Mouse (Mus musculus) embryonic facial prominence, embryonic 12.5 days (tissue): Measurements from ENCODE around the gene Epha3. TPM values are rescaled to one million over a fixed set of nuclear protein-coding genes. Genes with fewer than 3 reads are reported as not detected.

Source experiments
- ATAC-seq: fragments of 200-750 bp; cut with Nextera tagmentation; 2 replicates; pipeline ENCODE4 v1.8.0; 2017; ENCODE audit not compliant: insufficient number of reproducible peaks, insufficient read depth, low FRiP score, low TSS enrichment
- H3K27ac ChIP-seq: fragments of 300-500 bp; sonication (generic); 2 replicates; pipeline ENCODE4 v1.5.1; 2016; ENCODE audit warnings: mild to moderate bottlenecking
- H3K27me3 ChIP-seq: fragments of 300-500 bp; sonication (generic); 2 replicates; pipeline ENCODE4 v1.6.1; 2016; ENCODE audit warnings: mild to moderate bottlenecking, moderate library complexity
- H3K36me3 ChIP-seq: fragments of 300-500 bp; sonication (generic); 2 replicates; pipeline ENCODE4 v1.6.1; 2016; ENCODE audit warnings: mild to moderate bottlenecking
- H3K4me1 ChIP-seq: fragments of 300-500 bp; sonication (generic); 2 replicates; pipeline ENCODE4 v1.6.1; 2016
- H3K4me2 ChIP-seq: fragments of 300-500 bp; sonication (generic); replicated peaks from 2 replicates; pipeline ENCODE4 v1.6.1; 2016; ENCODE audit warnings: mild to moderate bottlenecking, moderate library complexity
- H3K4me3 ChIP-seq: fragments of 300-500 bp; sonication (generic); 2 replicates; pipeline ENCODE4 v1.5.1; 2016; ENCODE audit warnings: mild to moderate bottlenecking
- H3K9ac ChIP-seq: fragments of 300-500 bp; sonication (generic); 2 replicates; pipeline ENCODE4 v1.6.1; 2016; ENCODE audit warnings: mild to moderate bottlenecking, moderate library complexity
- H3K9me3 ChIP-seq: fragments of 300-500 bp; sonication (generic); 2 replicates; pipeline ENCODE4 v1.6.1; 2016; ENCODE audit warnings: mild to moderate bottlenecking, moderate library complexity
- WGBS: fragments of 180-500 bp; shearing (Covaris S2); methylation state at CpG from one replicate; pipeline ENCODE4 v1.1.7; 2016; 5-methylcytosine and 5-hydroxymethylcytosine counted together
- polyA plus RNA-seq: library from polyadenylated mRNA; unstranded; fragments of >200 nt; fragmentation: Nextera tagmentation; extraction: Ambion mirVana; gene quantifications from 2 replicates; pipeline ENCODE4 v1.2.1, GENCODE M21; 2016

The Epha3 gene
- 62.5 and 68.8 TPM in 2 replicates for polyA plus RNA-seq

GRCm38 (mm10) chr16:63863913-63864330 lies at the start of gene Epha3:
TSS of gene Epha3 (minus strand) at chr16:63864175.
- peak within 1 kb of the TSS; percentile 67 for H3K4me3 ChIP-seq
- no peaks in the 10 kb centered on the region for H3K9me3 ChIP-seq
- peaks cover 3% of the 10 kb centered on the region; the same call in 1 of the 2 replicates for H3K4me1 ChIP-seq
- peak within 1 kb of the TSS; percentile 53 for H3K9ac ChIP-seq
- peak; percentile 91 for ATAC-seq
- H3K27ac ChIP-seq = peak within 1 kb of the TSS; percentile 67; the same call in 1 of the 2 replicates
- no peaks in the 10 kb centered on the region; the same call in 1 of the 2 replicates for H3K27me3 ChIP-seq
- H3K36me3 ChIP-seq = no peaks in the 10 kb centered on the region
- WGBS = under 1% methylated on average over 28 of the region's 28 CpGs
- peak within 1 kb of the TSS; percentile 81 for H3K4me2 ChIP-seq

GRCm38 (mm10) chr16:63903425-63903824 lies 39.5 kb upstream of the Epha3 start:
- Histone ChIP-seq H3K4me2 (0 out of 2 replicates have a peak overlapping the region, but pooled peaks have one; percentile 2), H3K9ac (no peak overlapping the region), H3K4me3 (no peak overlapping the region), H3K27ac (no peak overlapping the region), H3K9me3 (no peaks in the 10 kb centered on the region), H3K4me1 (no peaks in the 10 kb centered on the region), H3K36me3 (no peaks in the 10 kb centered on the region), H3K27me3 (no peaks in the 10 kb centered on the region)
- WGBS = 62% methylated on average over 13 of the region's 13 CpGs
- no peak for ATAC-seq

- H3K27ac ChIP-seq = no peak overlapping the region
- H3K4me2 ChIP-seq = no peak overlapping the region
- H3K9ac ChIP-seq = no peak overlapping the region
- no peaks in the 10 kb centered on the region for H3K27me3 ChIP-seq
- H3K4me1 ChIP-seq = no peaks in the 10 kb centered on the region
- H3K4me3 ChIP-seq = no peak overlapping the region
- no peaks in the 10 kb centered on the region for H3K9me3 ChIP-seq
- no peaks in the 10 kb centered on the region for H3K36me3 ChIP-seq
- WGBS = 98% methylated on average over 1 of the region's 1 CpGs
- ATAC-seq = no peak
These were observed 17.2 kb upstream of the Epha3 start for GRCm38 (mm10) chr16:63881190-63881589.

- no peak overlapping the region for H3K4me3 ChIP-seq
- H3K9me3 ChIP-seq = no peaks in the 10 kb centered on the region
- no peaks in the 10 kb centered on the region for H3K4me1 ChIP-seq
- H3K9ac ChIP-seq = no peak overlapping the region
- H3K36me3 ChIP-seq = no peaks in the 10 kb centered on the region
- WGBS = 11% methylated on average over 7 of the region's 7 CpGs
- no peaks in the 10 kb centered on the region; the same call in 1 of the 2 replicates for H3K27me3 ChIP-seq
- ATAC-seq = no peak
- no peak overlapping the region for H3K27ac ChIP-seq
- no peak overlapping the region for H3K4me2 ChIP-seq
These were observed 8.3 kb upstream of the Epha3 start for GRCm38 (mm10) chr16:63872313-63872712.

GRCm38 (mm10) chr16:63864463-63864976 lies 545 bp upstream of the Epha3 start:
- ATAC-seq = no peak

GRCm38 (mm10) chr16:63863181-63863580 lies 794 bp downstream of the Epha3 start:
- Histone ChIP-seq H3K9ac (peak overlapping the region; percentile 24; the same call in 1 of the 2 replicates), H3K4me3 (peak overlapping the region; percentile 67), H3K4me2 (peak overlapping the region; percentile 81), H3K27me3 (no peaks in the 10 kb centered on the region; the same call in 1 of the 2 replicates), H3K36me3 (no peaks in the 10 kb centered on the region), H3K9me3 (no peaks in the 10 kb centered on the region), H3K27ac (no peak overlapping the region), H3K4me1 (peaks cover 3% of the 10 kb centered on the region; the same call in 1 of the 2 replicates)
- peak; percentile 44; the same call in 1 of the 2 replicates for ATAC-seq
- WGBS = under 1% methylated on average over 12 of the region's 12 CpGs

More at GRCm38 (mm10) chr16:63864463-63864976, 545 bp upstream of the Epha3 start:
- 25% methylated on average over 7 of the region's 7 CpGs for WGBS
- no peaks in the 10 kb centered on the region; the same call in 1 of the 2 replicates for H3K27me3 ChIP-seq
- H3K4me3 ChIP-seq = peak overlapping the region; percentile 67
- peaks cover 3% of the 10 kb centered on the region; the same call in 1 of the 2 replicates for H3K4me1 ChIP-seq
- peak overlapping the region; percentile 53 for H3K9ac ChIP-seq
- no peaks in the 10 kb centered on the region for H3K9me3 ChIP-seq
- no peaks in the 10 kb centered on the region for H3K36me3 ChIP-seq
- H3K27ac ChIP-seq = no peak overlapping the region
- peak overlapping the region; percentile 81 for H3K4me2 ChIP-seq

- Histone ChIP-seq H3K4me3 (peak overlapping the region; percentile 49), H3K27me3 (no peaks in the 10 kb centered on the region), H3K9me3 (no peaks in the 10 kb centered on the region), H3K4me2 (peak overlapping the region; percentile 75), H3K27ac (peak overlapping the region; percentile 86), H3K4me1 (no peaks in the 10 kb centered on the region), H3K9ac (peak overlapping the region; percentile 61), H3K36me3 (no peaks in the 10 kb centered on the region)
- WGBS = 1% methylated on average over 11 of the region's 11 CpGs
- ATAC-seq = no peak
These were observed 6.4 kb downstream of the Epha3 start for GRCm38 (mm10) chr16:63857561-63857960.

GRCm38 (mm10) chr16:63856658-63857552 lies 7.1 kb downstream of the Epha3 start:
- Histone ChIP-seq H3K27me3 (no peaks in the 10 kb centered on the region), H3K36me3 (no peaks in the 10 kb centered on the region), H3K9ac (peak overlapping the region; percentile 61), H3K4me3 (peak overlapping the region; percentile 49), H3K9me3 (no peaks in the 10 kb centered on the region), H3K4me2 (peak overlapping the region; percentile 75), H3K27ac (peak overlapping the region; percentile 86), H3K4me1 (no peaks in the 10 kb centered on the region)
- peak; percentile 91 for ATAC-seq
- 0% methylated on average over 32 of the region's 33 CpGs for WGBS

GRCm38 (mm10) chr16:63850297-63850696 lies 13.7 kb downstream of the Epha3 start:
- no peaks in the 10 kb centered on the region for H3K36me3 ChIP-seq
- no peak overlapping the region for H3K4me2 ChIP-seq
- WGBS = 70% methylated on average over 3 of the region's 3 CpGs
- H3K9ac ChIP-seq = no peak overlapping the region
- H3K27me3 ChIP-seq = no peaks in the 10 kb centered on the region
- no peaks in the 10 kb centered on the region for H3K9me3 ChIP-seq
- H3K27ac ChIP-seq = no peak overlapping the region
- no peak for ATAC-seq
- no peak overlapping the region for H3K4me3 ChIP-seq
- H3K4me1 ChIP-seq = no peaks in the 10 kb centered on the region

GRCm38 (mm10) chr16:63842911-63843310 lies 21.1 kb downstream of the Epha3 start:
- 77% methylated on average over 2 of the region's 2 CpGs for WGBS
- ATAC-seq = no peak

GRCm38 (mm10) chr16:63837466-63837865 lies 26.5 kb downstream of the Epha3 start:
- no peak for ATAC-seq
- Histone ChIP-seq H3K4me1 (no peaks in the 10 kb centered on the region), H3K4me3 (no peak overlapping the region)

More at GRCm38 (mm10) chr16:63842911-63843310, 21.1 kb downstream of the Epha3 start:
- Histone ChIP-seq H3K9ac (no peak overlapping the region), H3K9me3 (no peaks in the 10 kb centered on the region), H3K4me2 (no peak overlapping the region), H3K27ac (no peak overlapping the region), H3K27me3 (no peaks in the 10 kb centered on the region), H3K4me1 (no peaks in the 10 kb centered on the region), H3K4me3 (no peak overlapping the region), H3K36me3 (no peaks in the 10 kb centered on the region)

More at GRCm38 (mm10) chr16:63837466-63837865, 26.5 kb downstream of the Epha3 start:
- no peaks in the 10 kb centered on the region; the same call in 1 of the 2 replicates for H3K27me3 ChIP-seq
- no peak overlapping the region for H3K27ac ChIP-seq
- H3K9me3 ChIP-seq = no peaks in the 10 kb centered on the region
- no peak overlapping the region for H3K4me2 ChIP-seq
- no peaks in the 10 kb centered on the region for H3K36me3 ChIP-seq
- H3K9ac ChIP-seq = no peak overlapping the region
